Mouse (Mus musculus) spleen, adult 2 months (tissue): ENCODE measurements around the gene Erc2.

Experiments used
- CTCF ChIP-seq: fragments of 200-500 bp; IDR thresholded peaks from 2 replicates; pipeline ENCODE4 v1.5.1; 2011; ENCODE audit warnings: mild to moderate bottlenecking, inconsistent platforms; ENCODE audit not compliant: insufficient read depth, insufficient read length, insufficient replicate concordance; ENCODE audit errors: extremely low read depth
- POLR2A ChIP-seq: fragments of 200-500 bp; IDR thresholded peaks from 2 replicates; pipeline ENCODE4 v1.6.1; 2011; ENCODE audit warnings: low read depth, low read length, inconsistent platforms

GRCm38 (mm10) chr14:28503276-28503675 lies 881.0 kb downstream of the Erc2 start:
- TF ChIP-seq POLR2A (no peak), CTCF (no peak)
